Mouse (Mus musculus): ENCODE results near the gene Fgfr2. TPM values are rescaled to one million over a fixed set of nuclear protein-coding genes. Genes with fewer than 3 reads are reported as not detected.
"Not testable (repeated sequence)": the region's sequence is repeated elsewhere in the genome, so short reads cannot be mapped to it uniquely, and the experiment has no call there.

Gene Fgfr2
- total RNA-seq, 2 experiments from 2014 or later, result 27.3 to 32.7 TPM

GRCm38 (mm10) chr7:132446841-132447240, 676.3 kb downstream of the Fgfr2 start:
- DNase-seq (ENCODE audit: low spot score in 2 of 2), result no peak
- intact Hi-C loops (cut with DNase I), result no loop called here

GRCm38 (mm10) chr7:132444221-132444620, 678.9 kb downstream of the Fgfr2 start:
- intact Hi-C loops (cut with DNase I), result no loop called here

GRCm38 (mm10) chr7:132443769-132444168, 679.4 kb downstream of the Fgfr2 start:
- intact Hi-C loops (cut with DNase I), result no loop called here
- DNase-seq (ENCODE audit: low spot score in 2 of 2), result no peak

More at GRCm38 (mm10) chr7:132444221-132444620, 678.9 kb downstream of the Fgfr2 start:
- no peak for DNase-seq (ENCODE audit: low spot score in 2 of 2)

GRCm38 (mm10) chr7:132443134-132443533, 680.0 kb downstream of the Fgfr2 start:
- intact Hi-C loops (cut with DNase I), result no loop called here
- no peak for DNase-seq (ENCODE audit: low spot score in 2 of 2)

- intact Hi-C loops (cut with DNase I); DNase-seq (ENCODE audit: low spot score in 2 of 2): not testable (repeated sequence)
Observed at GRCm38 (mm10) chr7:132442133-132442763, 680.9 kb downstream of the Fgfr2 start.

GRCm38 (mm10) chr7:132439916-132440315, 683.2 kb downstream of the Fgfr2 start:
- intact Hi-C loops (cut with DNase I), result no loop called here
- DNase-seq (ENCODE audit: low spot score in 2 of 2), result no peak

- DNase-seq (ENCODE audit: low spot score in 2 of 2), result no peak
- intact Hi-C loops (cut with DNase I), result no loop called here
Observed at GRCm38 (mm10) chr7:132438060-132438459, 685.1 kb downstream of the Fgfr2 start.

GRCm38 (mm10) chr7:132437431-132437830, 685.7 kb downstream of the Fgfr2 start:
- DNase-seq (ENCODE audit: low spot score in 2 of 2), result peak in 1 of 2 experiments; percentile 40
- intact Hi-C loops (cut with DNase I), result no loop called here

- DNase-seq (ENCODE audit: low spot score in 2 of 2), result no peak
- intact Hi-C loops (cut with DNase I), result no loop called here
Observed at GRCm38 (mm10) chr7:132435486-132436055, 687.6 kb downstream of the Fgfr2 start.

GRCm38 (mm10) chr7:132429324-132429723, 693.8 kb downstream of the Fgfr2 start:
- DNase-seq (ENCODE audit: low spot score in 2 of 2), result no peak
- intact Hi-C loops (cut with DNase I), result no loop called here

GRCm38 (mm10) chr7:132428308-132428707, 694.8 kb downstream of the Fgfr2 start:
- intact Hi-C loops (cut with DNase I), result no loop called here
- no peak for DNase-seq (ENCODE audit: low spot score in 2 of 2)

- DNase-seq (ENCODE audit: low spot score in 2 of 2), result no peak
- intact Hi-C loops (cut with DNase I), result no loop called here
Observed at GRCm38 (mm10) chr7:132426069-132426468, 697.1 kb downstream of the Fgfr2 start.

- peak in 1 of 2 experiments; percentile 28 for DNase-seq (ENCODE audit: low spot score in 2 of 2)
- intact Hi-C loops (cut with DNase I), result no loop called here
Observed at GRCm38 (mm10) chr7:132425364-132425999, 697.7 kb downstream of the Fgfr2 start.

GRCm38 (mm10) chr7:132423570-132423969, 699.6 kb downstream of the Fgfr2 start:
- DNase-seq (ENCODE audit: low spot score in 2 of 2), result no peak
- intact Hi-C loops (cut with DNase I), result no loop called here

GRCm38 (mm10) chr7:132419378-132420255, 703.5 kb downstream of the Fgfr2 start:
- intact Hi-C loops (cut with DNase I), result no loop called here
- peak in 1 of 2 experiments; percentile 59 for DNase-seq (ENCODE audit: low spot score in 2 of 2)

GRCm38 (mm10) chr7:132416866-132417265, 706.3 kb downstream of the Fgfr2 start:
- intact Hi-C loops (cut with DNase I), result no loop called here
- no peak for DNase-seq (ENCODE audit: low spot score in 2 of 2)

- intact Hi-C loops (cut with DNase I), result no loop called here
- no peak for DNase-seq (ENCODE audit: low spot score in 2 of 2)
Observed at GRCm38 (mm10) chr7:132415866-132416265, 707.3 kb downstream of the Fgfr2 start.

- intact Hi-C loops (cut with DNase I), result no loop called here
- no peak for DNase-seq (ENCODE audit: low spot score in 2 of 2)
Observed at GRCm38 (mm10) chr7:132412520-132412919, 710.6 kb downstream of the Fgfr2 start.

GRCm38 (mm10) chr7:132411708-132412107, 711.4 kb downstream of the Fgfr2 start:
- intact Hi-C loops (cut with DNase I), result no loop called here
- DNase-seq (ENCODE audit: low spot score in 2 of 2), result peak in 1 of 2 experiments; percentile 30

GRCm38 (mm10) chr7:132410958-132411357, 712.2 kb downstream of the Fgfr2 start:
- intact Hi-C loops (cut with DNase I), result no loop called here
- no peak for DNase-seq (ENCODE audit: low spot score in 2 of 2)
